Mouse (Mus musculus): ENCODE results near the gene Slc22a12. TPM values are rescaled to one million over a fixed set of nuclear protein-coding genes. Genes with fewer than 3 reads are reported as not detected.

Slc22a12 gene
- total and polyA plus RNA-seq, 3 experiments: 0.17 to 1.2 (median 0.94) TPM

- DNase-seq (ENCODE audit: extremely low read depth): no peak
- Histone ChIP-seq H3K9me3 (replicated peaks; ENCODE audit: low read length) (no peaks in the 10 kb centered on the region), H3K36me3 (replicated peaks in 1 of 2; ENCODE audit: control insufficient read depth in 1 of 2, insufficient read depth in 1 of 2, low read length in 1 of 2) (no peaks in the 10 kb centered on the region), H3K4me2 (ENCODE audit: insufficient read depth, low read depth, poor library complexity, severe bottlenecking) (no peak overlapping the region), H3K27ac (ENCODE audit: insufficient read depth, low read depth) (no peak overlapping the region), H3K9ac (ENCODE audit: insufficient read depth, low read depth) (no peak overlapping the region), H3K4me1 (ENCODE audit: control insufficient read depth in 1 of 2, insufficient read depth in 2 of 2) (peaks cover 0 to 7% of the 10 kb centered on the region in 2 experiments; a peak in 3 of 4 replicates), H3K4me3 (replicated peaks in 1 of 3; ENCODE audit: low read depth in 2 of 3, low read length in 2 of 3, poor library complexity in 1 of 3) (no peak overlapping the region), H3K27me3 (replicated peaks) (peaks cover 90% of the 10 kb centered on the region), H3K79me2 (replicated peaks; ENCODE audit: control insufficient read depth, extremely low read depth, insufficient read depth, poor library complexity, severe bottlenecking) (no peaks in the 10 kb centered on the region)
- dilution Hi-C loops (cut with MboI; ENCODE audit: extremely low pct_ligation_motif_present, extremely low pct_unique_long_range_greater_than_20kb, low sequenced_read_pairs) (no loop called here), in situ Hi-C loops (cut with MboI; ENCODE audit: low pct_ligation_motif_present, low pct_unique_long_range_greater_than_20kb, low sequenced_read_pairs) (no loop called here)
- TF ChIP-seq JUND (conservative IDR thresholded peaks at IDR 0.05; ENCODE audit: low read depth, low read length) (no peak), ZKSCAN1 (IDR thresholded peaks at IDR 0.05; ENCODE audit: borderline replicate concordance, low read depth, low read length) (no peak), MYC (IDR thresholded peaks at IDR 0.05; ENCODE audit: low read depth, low read length) (no peak), SMC3 (IDR thresholded peaks at IDR 0.05; ENCODE audit: low read depth, low read length) (no peak), EP300 (IDR thresholded peaks at IDR 0.05; ENCODE audit: low read length) (no peak), ETS1 (conservative IDR thresholded peaks at IDR 0.05; ENCODE audit: low read depth, low read length) (no peak)
Measured at GRCm38 (mm10) chr19:6496462-6497149, 46.2 kb downstream of the Slc22a12 start.

GRCm38 (mm10) chr19:6495714-6496113 is 47.1 kb downstream of the Slc22a12 start:
- dilution Hi-C loops (cut with MboI; ENCODE audit: extremely low pct_ligation_motif_present, extremely low pct_unique_long_range_greater_than_20kb, low sequenced_read_pairs) (no loop called here), in situ Hi-C loops (cut with MboI; ENCODE audit: low pct_ligation_motif_present, low pct_unique_long_range_greater_than_20kb, low sequenced_read_pairs) (no loop called here)
- peaks cover 90% of the 10 kb centered on the region for H3K27me3 ChIP-seq (replicated peaks)
- H3K4me1 ChIP-seq (ENCODE audit: control insufficient read depth in 1 of 2, insufficient read depth in 2 of 2): peaks cover 0 to 7% of the 10 kb centered on the region in 2 experiments; a peak in 3 of 4 replicates
- H3K4me3 ChIP-seq (replicated peaks in 1 of 3; ENCODE audit: low read depth in 2 of 3, low read length in 2 of 3, poor library complexity in 1 of 3): no peak overlapping the region
- H3K36me3 ChIP-seq (replicated peaks in 1 of 2; ENCODE audit: control insufficient read depth in 1 of 2, insufficient read depth in 1 of 2, low read length in 1 of 2): no peaks in the 10 kb centered on the region
- no peak overlapping the region for H3K9ac ChIP-seq (ENCODE audit: insufficient read depth, low read depth)
- no peak overlapping the region for H3K27ac ChIP-seq (ENCODE audit: insufficient read depth, low read depth)
- no peak for TF ChIP-seq MAX (IDR thresholded peaks at IDR 0.05; ENCODE audit: low read length)
- TF ChIP-seq MEF2A (IDR thresholded peaks at IDR 0.05; ENCODE audit: borderline replicate concordance, low read depth, low read length): no peak
- TF ChIP-seq ZKSCAN1 (IDR thresholded peaks at IDR 0.05; ENCODE audit: borderline replicate concordance, low read depth, low read length): no peak
- no peak for TF ChIP-seq TCF12 (IDR thresholded peaks at IDR 0.05; ENCODE audit: low read depth, low read length)
- no peak for TF ChIP-seq KAT2A (IDR thresholded peaks at IDR 0.05; ENCODE audit: insufficient replicate concordance, low read length)
- no peak for DNase-seq (ENCODE audit: extremely low read depth)
- H3K9me3 ChIP-seq (replicated peaks; ENCODE audit: low read length): no peaks in the 10 kb centered on the region
- H3K79me2 ChIP-seq (replicated peaks; ENCODE audit: control insufficient read depth, extremely low read depth, insufficient read depth, poor library complexity, severe bottlenecking): no peaks in the 10 kb centered on the region
- H3K4me2 ChIP-seq (ENCODE audit: insufficient read depth, low read depth, poor library complexity, severe bottlenecking): no peak overlapping the region

- Histone ChIP-seq H3K4me1 (ENCODE audit: control insufficient read depth in 1 of 2, insufficient read depth in 2 of 2) (peaks cover 0 to 7% of the 10 kb centered on the region in 2 experiments; a peak in 3 of 4 replicates), H3K4me2 (ENCODE audit: insufficient read depth, low read depth, poor library complexity, severe bottlenecking) (no peak overlapping the region), H3K9me3 (replicated peaks; ENCODE audit: low read length) (no peaks in the 10 kb centered on the region), H3K79me2 (replicated peaks; ENCODE audit: control insufficient read depth, extremely low read depth, insufficient read depth, poor library complexity, severe bottlenecking) (no peaks in the 10 kb centered on the region), H3K9ac (ENCODE audit: insufficient read depth, low read depth) (no peak overlapping the region), H3K4me3 (replicated peaks in 1 of 3; ENCODE audit: low read depth in 2 of 3, low read length in 2 of 3, poor library complexity in 1 of 3) (no peak overlapping the region), H3K27me3 (replicated peaks) (peaks cover 89% of the 10 kb centered on the region), H3K27ac (ENCODE audit: insufficient read depth, low read depth) (no peak overlapping the region), H3K36me3 (replicated peaks in 1 of 2; ENCODE audit: control insufficient read depth in 1 of 2, insufficient read depth in 1 of 2, low read length in 1 of 2) (no peaks in the 10 kb centered on the region)
- dilution Hi-C loops (cut with MboI; ENCODE audit: extremely low pct_ligation_motif_present, extremely low pct_unique_long_range_greater_than_20kb, low sequenced_read_pairs): no loop called here
- in situ Hi-C loops (cut with MboI; ENCODE audit: low pct_ligation_motif_present, low pct_unique_long_range_greater_than_20kb, low sequenced_read_pairs): loop anchor here (5.0 kb wide), 1 partner anchor 83 kb away; no protein-coding TSS in a partner anchor
- TF ChIP-seq NELFE (IDR thresholded peaks at IDR 0.05; ENCODE audit: low read depth, low read length) (no peak), SMC3 (IDR thresholded peaks at IDR 0.05; ENCODE audit: low read depth, low read length) (no peak), TBP (conservative IDR thresholded peaks at IDR 0.05; ENCODE audit: low read depth, low read length) (no peak), ETS1 (conservative IDR thresholded peaks at IDR 0.05; ENCODE audit: low read depth, low read length) (no peak), JUN (IDR thresholded peaks at IDR 0.05; ENCODE audit: insufficient read depth, low read depth, low read length) (no peak), MAX (IDR thresholded peaks at IDR 0.05; ENCODE audit: low read length) (no peak), EP300 (IDR thresholded peaks at IDR 0.05; ENCODE audit: low read length) (no peak), ELF1 (IDR thresholded peaks at IDR 0.05; ENCODE audit: low read depth, low read length) (no peak)
- DNase-seq (ENCODE audit: extremely low read depth): no peak
Measured at GRCm38 (mm10) chr19:6494504-6495170, 48.2 kb downstream of the Slc22a12 start.
